27 mouse cellular contexts compared by ENCODE assay signal in the genomic region with DNA sequence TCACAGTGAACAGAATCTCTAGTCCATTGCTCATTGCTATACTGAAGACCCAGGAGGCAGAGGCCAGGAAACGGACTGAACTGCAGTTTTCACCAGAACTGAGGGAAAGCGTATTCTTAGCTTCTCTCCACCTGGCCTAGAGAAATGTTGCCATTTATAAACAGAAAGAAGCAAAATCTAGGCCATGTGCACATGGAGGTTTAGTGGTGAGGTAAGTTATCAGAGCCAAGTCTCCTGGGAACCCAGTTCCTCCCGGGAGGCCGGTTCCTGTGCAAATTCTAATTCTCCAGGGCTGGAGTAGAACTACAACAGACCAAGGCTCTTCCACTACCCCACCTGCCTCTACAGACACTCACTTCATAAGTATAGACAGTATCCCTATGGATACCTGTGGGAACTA. TPM values are rescaled to one million over a fixed set of nuclear protein-coding genes. Genes with fewer than 3 reads are reported as not detected.
"Had no signal": no experiment of that assay in that cellular context is flagged by ENCODE, and none has a peak within 500 bp of the region (broad histone marks: within the 10 kb centered on the region; RNA-seq: fewer than 3 reads in every experiment).

No protein-coding gene starts in this region.

- DNase-seq: kidney, postnatal 10 days; kidney, postnatal 36 days; layer of hippocampus, postnatal 36 days; liver, embryonic 13.5 days; lung, adult 2 months; lung, postnatal 14 days; lung, postnatal 4 days; retina, postnatal 1 day; right cerebral cortex, postnatal 25 days; spleen, adult 18-20 months; thymus, postnatal 25 days had no signal

- H3K9ac ChIP-seq: kidney, embryonic 15.5 days; liver, embryonic 13.5 days; midbrain, embryonic 12.5 days; neural tube, embryonic 13.5 days; stomach, embryonic 15.5 days had no signal

- H3K4me3 ChIP-seq: kidney, embryonic 15.5 days; left cerebral cortex, adult 2 months; liver, embryonic 13.5 days; midbrain, embryonic 12.5 days; myocyte; neural tube, embryonic 13.5 days; stomach, embryonic 15.5 days had no signal

- H3K9me3 ChIP-seq: kidney, embryonic 15.5 days; liver, embryonic 13.5 days; midbrain, embryonic 12.5 days; neural tube, embryonic 13.5 days; stomach, embryonic 15.5 days had no signal

- H3K4me1 ChIP-seq: liver, embryonic 13.5 days; midbrain, embryonic 12.5 days; neural tube, embryonic 13.5 days; stomach, embryonic 15.5 days had no signal

- H3K4me2 ChIP-seq: kidney, embryonic 15.5 days; liver, embryonic 13.5 days; midbrain, embryonic 12.5 days; neural tube, embryonic 13.5 days; stomach, embryonic 15.5 days had no signal

- H3K36me3 ChIP-seq: kidney, embryonic 15.5 days; liver, embryonic 13.5 days; midbrain, embryonic 12.5 days; neural tube, embryonic 13.5 days; stomach, embryonic 15.5 days had no signal

- ATAC-seq: midbrain, embryonic 16.5 days had no signal

- H3K27ac ChIP-seq: kidney, embryonic 15.5 days; left cerebral cortex, adult 2 months; liver, embryonic 13.5 days; midbrain, embryonic 12.5 days; neural tube, embryonic 13.5 days; stomach, embryonic 15.5 days had no signal

- H3K27me3 ChIP-seq: kidney, embryonic 15.5 days; liver, embryonic 13.5 days; midbrain, embryonic 12.5 days; neural tube, embryonic 13.5 days; stomach, embryonic 15.5 days had no signal

RNA-seq across cellular contexts. Expression of a gene that starts 19.6 kb away (rescaled TPM):
- total RNA-seq: liver, adult 2 months; megakaryocyte progenitor cell, adult 5-6 weeks; megakaryocyte-erythroid progenitor cell, adult 5-6 weeks; monocyte, adult 5-6 weeks; neutrophil, adult 5-6 weeks had no signal
- polyA plus RNA-seq: liver, adult 2 months; midbrain, embryonic 12.5 days; myocyte had no signal

RNA-seq across cellular contexts. Expression of a gene that starts 48.4 kb away (rescaled TPM):
- total RNA-seq: layer of hippocampus, postnatal 36 days; left cerebral cortex, postnatal 36 days; megakaryocyte progenitor cell, adult 5-6 weeks; megakaryocyte-erythroid progenitor cell, adult 5-6 weeks; monocyte, adult 5-6 weeks; neutrophil, adult 5-6 weeks had no signal
- polyA plus RNA-seq: limb, embryonic 11.5 days; liver, adult 2 months; liver, embryonic 13.5 days; liver, embryonic 16.5 days; lung, adult 2 months; lung, embryonic 16.5 days; midbrain, embryonic 12.5 days; myocyte had no signal
